Mouse (Mus musculus): Measurements from ENCODE around the gene Olfr464. TPM values are rescaled to one million over a fixed set of nuclear protein-coding genes. Genes with fewer than 3 reads are reported as not detected.

Olfr464 gene
- polyA plus RNA-seq (2012; rRNA removed), result not detected in 2 replicates

DNA sequence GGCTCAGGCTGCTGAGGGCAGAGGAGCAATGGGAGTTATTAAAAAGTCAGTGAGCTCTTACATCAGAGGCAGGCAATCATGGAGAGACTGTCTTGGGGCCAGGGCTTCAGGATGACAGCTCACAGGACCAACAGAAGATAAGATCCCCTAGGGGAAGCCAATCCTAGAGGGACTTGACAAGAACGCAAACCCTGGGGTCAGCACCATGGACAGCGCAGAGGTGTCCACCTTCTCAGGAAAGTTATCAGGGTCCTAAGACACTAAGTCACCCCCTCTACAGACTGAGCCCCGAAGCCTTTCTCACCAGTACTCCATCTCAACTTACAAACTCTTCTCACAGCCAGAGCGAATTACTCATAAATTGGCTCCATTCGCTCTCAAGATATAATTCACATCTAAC is at the start of gene Olfr464:
Gene Olfr464 (minus strand): TSS at position 2 of the 400 bp plus-strand sequence.
- Histone ChIP-seq H3K36me3 (ENCODE audit: control insufficient read depth, insufficient read depth, low read length) (no peaks in the 10 kb centered on the region), H3K27me3 (ENCODE audit: control insufficient read depth, insufficient read depth, low read length) (no peaks in the 10 kb centered on the region), H3K4me3 (ENCODE audit: control insufficient read depth, low read depth, low read length) (no peak within 1 kb of the TSS), H3K4me1 (ENCODE audit: control insufficient read depth, insufficient read depth, low read length) (no peaks in the 10 kb centered on the region), H3K27ac (ENCODE audit: control insufficient read depth, insufficient read depth, low read depth, low read length) (no peak within 1 kb of the TSS)
- no peak for TF ChIP-seq POLR2A (IDR thresholded peaks at IDR 0.05; ENCODE audit: control insufficient read depth, low read depth, low read length)
- no peak for TF ChIP-seq CTCF (IDR thresholded peaks at IDR 0.05; ENCODE audit: control insufficient read depth, insufficient read depth, insufficient replicate concordance, low read depth, low read length)

- H3K4me3 ChIP-seq (ENCODE audit: control insufficient read depth, low read depth, low read length), result no peak overlapping the region
- no peak overlapping the region for H3K27ac ChIP-seq (ENCODE audit: control insufficient read depth, insufficient read depth, low read depth, low read length)
- no peaks in the 10 kb centered on the region for H3K27me3 ChIP-seq (ENCODE audit: control insufficient read depth, insufficient read depth, low read length)
- no peak for TF ChIP-seq CTCF (IDR thresholded peaks at IDR 0.05; ENCODE audit: control insufficient read depth, insufficient read depth, insufficient replicate concordance, low read depth, low read length)
- TF ChIP-seq POLR2A (IDR thresholded peaks at IDR 0.05; ENCODE audit: control insufficient read depth, low read depth, low read length), result no peak
- peaks cover 2% of the 10 kb centered on the region; the same call in 1 of the 2 replicates for H3K4me1 ChIP-seq (ENCODE audit: control insufficient read depth, insufficient read depth, low read length)
- no peaks in the 10 kb centered on the region for H3K36me3 ChIP-seq (ENCODE audit: control insufficient read depth, insufficient read depth, low read length)
Measured at GRCm38 (mm10) chr11:87968356-87969122, 47.8 kb upstream of the Olfr464 start.

- no peaks in the 10 kb centered on the region for H3K36me3 ChIP-seq (ENCODE audit: control insufficient read depth, insufficient read depth, low read length)
- peak overlapping the region; percentile 38; the same call in 1 of the 2 replicates for H3K4me3 ChIP-seq (ENCODE audit: control insufficient read depth, low read depth, low read length)
- H3K27ac ChIP-seq (ENCODE audit: control insufficient read depth, insufficient read depth, low read depth, low read length), result no peak overlapping the region
- H3K27me3 ChIP-seq (ENCODE audit: control insufficient read depth, insufficient read depth, low read length), result no peaks in the 10 kb centered on the region
- peak; percentile 91 for TF ChIP-seq CTCF (IDR thresholded peaks at IDR 0.05; ENCODE audit: control insufficient read depth, insufficient read depth, insufficient replicate concordance, low read depth, low read length)
- TF ChIP-seq POLR2A (IDR thresholded peaks at IDR 0.05; ENCODE audit: control insufficient read depth, low read depth, low read length), result no peak
- H3K4me1 ChIP-seq (ENCODE audit: control insufficient read depth, insufficient read depth, low read length), result peaks cover 2% of the 10 kb centered on the region; the same call in 1 of the 2 replicates
Measured at GRCm38 (mm10) chr11:87967692-87968289, 47.0 kb upstream of the Olfr464 start.

DNA sequence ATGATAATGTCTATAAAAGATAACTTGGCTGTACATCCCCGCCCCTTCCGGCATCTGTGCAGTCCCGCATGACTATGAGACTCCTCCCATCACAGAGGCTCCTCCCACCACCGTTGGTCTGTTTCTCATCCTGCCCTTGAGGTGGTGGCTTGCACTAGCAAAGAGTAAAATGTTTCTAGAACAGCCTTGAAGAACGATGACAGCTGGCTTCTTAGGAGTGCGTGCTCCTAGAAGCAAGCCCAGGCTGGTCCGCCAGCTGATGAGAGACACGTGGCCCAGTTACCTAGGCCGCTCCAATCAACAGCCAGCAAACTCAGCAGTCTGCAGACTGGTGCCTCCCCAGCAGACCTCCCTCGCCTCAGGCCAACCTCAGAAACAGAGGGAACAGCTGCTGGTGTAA is 45.4 kb upstream of the Olfr464 start:
- TF ChIP-seq POLR2A (IDR thresholded peaks at IDR 0.05; ENCODE audit: control insufficient read depth, low read depth, low read length), result no peak
- no peak for TF ChIP-seq CTCF (IDR thresholded peaks at IDR 0.05; ENCODE audit: control insufficient read depth, insufficient read depth, insufficient replicate concordance, low read depth, low read length)
- H3K36me3 ChIP-seq (ENCODE audit: control insufficient read depth, insufficient read depth, low read length), result no peaks in the 10 kb centered on the region
- no peak overlapping the region for H3K27ac ChIP-seq (ENCODE audit: control insufficient read depth, insufficient read depth, low read depth, low read length)
- peak overlapping the region; percentile 12; the same call in 1 of the 2 replicates for H3K4me3 ChIP-seq (ENCODE audit: control insufficient read depth, low read depth, low read length)
- H3K27me3 ChIP-seq (ENCODE audit: control insufficient read depth, insufficient read depth, low read length), result no peaks in the 10 kb centered on the region
- peaks cover 2% of the 10 kb centered on the region; the same call in 1 of the 2 replicates for H3K4me1 ChIP-seq (ENCODE audit: control insufficient read depth, insufficient read depth, low read length)

DNA sequence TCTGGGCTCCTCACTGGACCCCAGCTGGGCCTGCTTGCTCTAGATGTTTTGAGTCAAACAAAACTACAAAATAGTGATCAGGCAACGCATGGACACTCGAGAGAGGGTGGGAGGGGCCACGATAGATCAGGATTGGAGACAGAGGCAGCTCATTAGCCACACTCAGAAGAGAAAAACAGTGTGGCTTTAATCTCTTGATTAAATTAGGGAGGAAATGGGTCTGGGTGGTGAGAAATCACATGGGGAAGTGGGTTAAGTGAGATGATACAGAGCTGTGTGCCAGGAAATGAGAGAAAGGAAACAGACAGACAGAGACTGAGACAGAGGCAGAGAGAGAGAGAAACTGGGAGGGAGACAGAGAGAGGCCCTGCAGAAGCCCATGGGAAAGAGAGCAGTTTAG is 44.5 kb upstream of the Olfr464 start:
- Histone ChIP-seq H3K4me1 (ENCODE audit: control insufficient read depth, insufficient read depth, low read length) (peaks cover 2% of the 10 kb centered on the region; the same call in 1 of the 2 replicates), H3K27ac (ENCODE audit: control insufficient read depth, insufficient read depth, low read depth, low read length) (no peak overlapping the region), H3K4me3 (ENCODE audit: control insufficient read depth, low read depth, low read length) (no peak overlapping the region), H3K27me3 (ENCODE audit: control insufficient read depth, insufficient read depth, low read length) (no peaks in the 10 kb centered on the region), H3K36me3 (ENCODE audit: control insufficient read depth, insufficient read depth, low read length) (no peaks in the 10 kb centered on the region)
- TF ChIP-seq POLR2A (IDR thresholded peaks at IDR 0.05; ENCODE audit: control insufficient read depth, low read depth, low read length), result no peak
- TF ChIP-seq CTCF (IDR thresholded peaks at IDR 0.05; ENCODE audit: control insufficient read depth, insufficient read depth, insufficient replicate concordance, low read depth, low read length), result no peak

GRCm38 (mm10) chr11:87957066-87957465 is 36.3 kb upstream of the Olfr464 start:
- H3K4me1 ChIP-seq (ENCODE audit: control insufficient read depth, insufficient read depth, low read length), result no peaks in the 10 kb centered on the region
- H3K27ac ChIP-seq (ENCODE audit: control insufficient read depth, insufficient read depth, low read depth, low read length), result no peak overlapping the region
- H3K36me3 ChIP-seq (ENCODE audit: control insufficient read depth, insufficient read depth, low read length), result no peaks in the 10 kb centered on the region
- TF ChIP-seq POLR2A (IDR thresholded peaks at IDR 0.05; ENCODE audit: control insufficient read depth, low read depth, low read length) (no peak), CTCF (IDR thresholded peaks at IDR 0.05; ENCODE audit: control insufficient read depth, insufficient read depth, insufficient replicate concordance, low read depth, low read length) (no peak)
- no peak overlapping the region for H3K4me3 ChIP-seq (ENCODE audit: control insufficient read depth, low read depth, low read length)
- no peaks in the 10 kb centered on the region for H3K27me3 ChIP-seq (ENCODE audit: control insufficient read depth, insufficient read depth, low read length)

DNA sequence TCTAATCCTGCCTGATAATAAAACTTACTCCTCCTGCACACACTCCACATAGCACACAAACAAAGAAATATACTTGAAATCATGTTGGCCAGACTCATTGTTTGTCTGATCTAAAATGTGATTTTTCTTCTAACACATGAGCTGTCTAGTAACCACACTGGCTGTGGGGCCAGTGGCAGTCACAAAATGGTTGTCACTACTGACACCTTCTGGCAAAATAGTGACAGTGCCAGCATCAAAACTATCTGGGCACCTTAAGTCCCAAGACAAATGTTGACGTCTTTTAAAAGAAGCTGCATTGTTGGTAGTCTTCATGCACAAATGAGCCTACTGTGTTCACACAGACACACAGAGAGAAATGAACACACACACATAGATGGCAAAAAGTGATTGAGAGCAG is 34.4 kb upstream of the Olfr464 start:
- Histone ChIP-seq H3K27ac (ENCODE audit: control insufficient read depth, insufficient read depth, low read depth, low read length) (no peak overlapping the region), H3K27me3 (ENCODE audit: control insufficient read depth, insufficient read depth, low read length) (no peaks in the 10 kb centered on the region), H3K4me1 (ENCODE audit: control insufficient read depth, insufficient read depth, low read length) (no peaks in the 10 kb centered on the region), H3K4me3 (ENCODE audit: control insufficient read depth, low read depth, low read length) (no peak overlapping the region), H3K36me3 (ENCODE audit: control insufficient read depth, insufficient read depth, low read length) (no peaks in the 10 kb centered on the region)
- no peak for TF ChIP-seq CTCF (IDR thresholded peaks at IDR 0.05; ENCODE audit: control insufficient read depth, insufficient read depth, insufficient replicate concordance, low read depth, low read length)
- no peak for TF ChIP-seq POLR2A (IDR thresholded peaks at IDR 0.05; ENCODE audit: control insufficient read depth, low read depth, low read length)

All from testis, adult 2 months (tissue).